Mouse (Mus musculus) layer of hippocampus, adult 9-11 months (tissue): ENCODE data around the gene Usp25.

Experiments
- DNase-seq: peaks from one replicate; pipeline ENCODE4 v3.0.0; 2022

The Usp25 gene

DNA sequence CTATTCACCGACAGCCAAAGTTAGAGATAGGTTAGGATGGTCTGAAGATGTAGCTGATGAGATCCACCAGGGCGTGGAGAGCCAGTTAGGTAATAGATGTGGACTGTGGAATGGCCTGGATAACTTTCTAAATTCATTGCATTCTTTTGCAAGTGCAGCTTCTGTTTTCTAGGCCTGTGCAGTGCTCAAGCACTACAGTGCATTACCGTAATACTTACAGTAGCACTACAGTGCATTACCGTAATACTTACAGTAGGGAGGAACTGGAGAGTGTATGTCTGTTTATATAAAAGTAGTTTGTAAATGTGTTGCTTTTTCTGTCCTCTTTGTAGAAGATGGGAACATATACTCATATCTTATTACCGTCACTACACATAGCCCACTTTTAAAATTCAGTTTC, 28.1 kb downstream of the Usp25 start:
- no peak for DNase-seq

DNA sequence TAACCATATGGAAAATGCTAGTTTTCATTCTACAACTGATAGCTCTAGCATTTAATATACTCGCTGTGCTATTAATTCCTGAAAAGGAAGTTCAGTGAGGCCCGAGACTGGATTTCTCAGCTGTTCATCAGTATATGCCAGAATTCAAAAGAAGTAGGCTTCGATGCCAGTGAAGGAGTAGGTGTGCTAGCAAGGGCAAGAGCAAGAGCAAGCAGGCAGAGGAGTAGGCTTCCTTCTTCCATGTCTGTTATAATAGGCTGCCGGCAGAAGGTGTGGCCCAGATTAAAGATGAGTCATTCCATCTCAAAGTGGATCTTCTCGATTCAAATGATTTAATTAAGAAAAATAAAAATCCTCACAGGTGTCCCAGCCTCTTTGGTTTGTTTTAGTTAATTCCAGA, 30.0 kb downstream of the Usp25 start:
- DNase-seq = no peak

DNA sequence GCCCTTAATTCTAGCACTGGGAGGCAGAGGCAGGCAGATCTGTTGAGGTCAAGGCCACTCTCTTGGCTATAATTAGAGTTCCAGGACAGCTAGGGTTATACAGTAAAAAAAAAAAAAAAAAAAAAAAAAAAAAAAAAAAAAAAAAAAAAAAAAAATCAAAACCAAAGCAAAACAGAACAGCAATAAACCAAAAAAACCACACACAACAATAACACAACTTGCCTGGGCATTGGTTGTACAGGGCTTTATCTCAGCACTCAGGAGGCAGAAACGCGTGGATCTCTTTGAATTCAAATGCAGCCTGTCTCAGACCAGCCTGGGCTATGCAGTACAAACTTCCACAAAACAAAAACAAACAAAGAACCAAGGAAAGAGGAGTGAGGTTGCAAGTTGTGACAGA, 40.7 kb downstream of the Usp25 start:
- no peak for DNase-seq

DNA sequence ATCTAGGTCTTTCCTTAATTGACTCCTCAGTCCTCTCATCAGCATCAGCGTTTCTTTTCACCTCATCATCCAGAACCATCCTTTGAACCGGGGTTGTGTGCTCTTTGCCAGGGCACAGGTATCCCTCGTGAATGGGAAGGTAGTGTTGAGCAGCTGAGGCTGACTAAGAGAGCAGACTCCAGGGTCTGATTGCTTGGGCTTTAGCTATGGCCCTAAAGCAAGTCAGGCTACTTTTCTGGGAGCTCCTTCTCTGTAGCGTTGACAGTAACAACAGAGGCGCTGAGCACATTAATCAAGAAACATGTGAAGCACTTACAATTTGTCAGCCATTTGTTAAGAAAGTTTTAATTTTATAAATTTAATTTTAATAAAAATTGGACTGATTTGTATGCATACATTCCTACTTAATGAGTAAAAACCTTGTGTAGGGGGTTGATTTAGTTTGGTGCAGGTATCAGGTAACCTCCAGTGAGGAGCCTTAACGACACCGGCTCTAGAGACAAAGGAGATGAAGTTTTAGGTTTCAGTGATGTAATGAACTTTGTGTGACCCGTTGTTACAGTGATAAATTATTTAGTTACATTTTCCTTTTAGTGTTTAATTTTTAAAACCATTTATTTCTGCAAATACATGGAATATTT, 42.1 kb downstream of the Usp25 start:
- no peak for DNase-seq

DNA sequence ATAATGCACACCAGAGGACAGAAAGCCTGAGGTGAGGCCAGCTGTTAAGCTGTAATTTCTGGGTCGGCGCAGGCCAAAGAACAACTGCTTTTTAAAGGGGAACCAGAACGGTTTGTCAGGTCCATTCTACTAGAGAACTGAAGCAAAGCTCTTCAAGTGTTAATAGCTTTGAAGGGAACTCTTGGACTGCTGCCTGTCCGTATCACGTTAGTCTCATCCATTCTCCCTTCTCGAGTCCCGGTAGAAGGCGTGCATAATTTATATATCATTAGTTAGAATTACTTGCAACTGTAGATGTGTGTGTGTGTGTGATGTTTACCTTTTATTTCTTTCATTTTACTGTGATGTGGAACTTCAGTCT, 42.6 kb downstream of the Usp25 start:
- no peak for DNase-seq

DNA sequence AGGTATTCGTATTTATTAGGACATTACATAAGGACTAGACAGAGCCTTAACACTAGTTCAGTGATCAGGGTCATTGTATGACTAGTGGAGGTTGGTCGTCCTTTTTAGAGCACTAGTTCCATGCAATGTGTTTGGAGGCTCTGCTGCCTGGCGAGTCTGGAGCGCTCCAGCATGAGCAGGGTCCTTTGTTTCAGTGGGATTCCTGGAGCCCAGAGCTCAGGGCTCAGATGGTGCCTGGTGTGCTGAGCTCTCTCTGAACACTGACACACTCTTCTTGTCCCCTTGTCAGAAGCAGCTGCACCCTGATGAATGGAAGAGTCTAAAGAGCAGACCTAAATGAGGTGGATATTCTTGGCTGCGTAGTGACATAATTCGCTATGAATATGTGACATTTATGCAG, 45.1 kb downstream of the Usp25 start:
- peak; percentile 53 for DNase-seq

DNA sequence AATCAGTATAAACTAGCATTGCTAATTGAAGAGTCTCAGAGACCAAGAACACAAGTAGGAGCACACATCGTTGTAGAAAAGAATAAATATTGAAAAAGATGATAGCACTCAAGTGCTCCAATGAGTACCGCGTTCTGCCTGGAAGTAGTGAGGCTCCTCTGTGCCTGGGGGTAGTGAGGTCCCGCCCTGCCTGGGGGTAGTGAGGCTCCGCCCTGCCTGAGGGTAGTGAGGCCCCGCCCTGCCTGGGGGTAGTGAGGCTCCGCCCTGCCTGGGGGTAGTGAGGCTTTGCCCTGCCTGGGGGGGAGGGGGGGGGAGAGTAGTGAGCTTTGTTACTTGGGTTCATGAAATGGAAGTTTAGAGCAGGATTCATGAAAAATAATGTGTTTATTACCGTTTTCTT, 46.7 kb downstream of the Usp25 start:
- DNase-seq = no peak

DNA sequence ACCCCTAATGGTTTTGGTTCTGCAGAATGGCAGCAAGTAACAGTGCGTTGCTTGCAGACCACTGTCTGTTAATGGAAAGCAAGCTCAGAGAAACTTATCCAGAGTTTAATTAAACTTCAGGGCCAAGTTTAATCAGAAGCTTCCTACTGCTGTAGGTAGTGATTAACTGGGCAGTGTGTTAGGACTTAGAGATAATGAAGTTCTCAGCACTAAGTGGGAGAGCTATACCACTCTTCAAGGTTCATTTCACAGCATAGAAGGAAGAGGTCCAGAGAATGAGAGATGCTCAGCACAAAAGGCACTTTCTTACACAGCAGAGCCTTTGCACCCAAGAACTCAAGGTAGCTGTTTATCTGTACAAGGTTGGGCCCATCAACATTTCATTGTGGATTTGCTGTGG, 50.4 kb downstream of the Usp25 start:
- no peak for DNase-seq

DNA sequence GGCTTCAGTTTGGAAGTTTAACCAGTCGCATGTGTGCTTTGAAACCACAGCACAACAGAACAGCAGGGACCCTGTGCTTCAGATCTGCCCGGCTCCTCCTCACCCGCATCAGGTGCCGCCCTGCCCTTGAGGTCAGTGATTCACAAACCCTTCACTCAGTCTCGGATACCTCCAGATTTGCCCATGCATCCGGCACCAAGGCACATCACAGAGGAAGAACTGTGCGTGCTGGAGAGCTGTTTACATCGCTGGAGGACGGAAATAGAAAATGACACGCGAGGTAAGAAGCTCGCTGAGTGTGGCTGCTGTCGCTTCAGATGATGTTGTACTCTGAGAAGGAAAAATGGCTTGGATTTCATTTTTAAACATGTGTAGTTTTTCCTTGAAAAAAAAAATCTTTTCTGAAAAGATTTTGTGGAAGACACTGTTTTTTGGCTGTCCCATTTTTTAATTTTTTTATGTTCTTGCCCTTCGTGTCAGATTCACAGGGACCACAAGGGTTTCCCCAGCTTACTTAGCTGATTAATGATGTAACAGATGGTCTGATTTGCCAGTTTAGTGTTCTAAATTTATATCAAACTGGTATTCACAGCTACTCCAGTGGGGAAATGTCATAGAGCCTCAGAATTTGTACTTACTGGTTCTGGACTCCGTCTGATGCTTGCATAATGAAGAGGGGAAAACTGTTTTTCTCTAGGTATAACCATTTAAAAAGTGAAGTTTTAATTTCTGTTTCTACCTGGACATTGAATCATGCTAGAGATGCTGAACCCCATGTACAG, 63.6 kb downstream of the Usp25 start:
- DNase-seq = peak; percentile 20

DNA sequence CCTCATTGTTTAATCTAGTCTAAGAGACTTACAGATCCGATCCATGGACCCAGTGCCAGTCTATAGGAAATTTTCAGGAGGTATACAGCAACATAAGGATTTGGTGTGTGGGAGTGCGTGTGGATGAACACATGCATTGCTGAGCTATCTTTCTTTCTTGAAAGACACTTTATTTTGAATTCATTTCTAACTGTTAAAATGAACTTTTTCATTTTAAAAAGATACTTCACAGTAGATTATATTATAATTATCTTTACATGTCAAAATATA, 64.2 kb downstream of the Usp25 start:
- DNase-seq = no peak

DNA sequence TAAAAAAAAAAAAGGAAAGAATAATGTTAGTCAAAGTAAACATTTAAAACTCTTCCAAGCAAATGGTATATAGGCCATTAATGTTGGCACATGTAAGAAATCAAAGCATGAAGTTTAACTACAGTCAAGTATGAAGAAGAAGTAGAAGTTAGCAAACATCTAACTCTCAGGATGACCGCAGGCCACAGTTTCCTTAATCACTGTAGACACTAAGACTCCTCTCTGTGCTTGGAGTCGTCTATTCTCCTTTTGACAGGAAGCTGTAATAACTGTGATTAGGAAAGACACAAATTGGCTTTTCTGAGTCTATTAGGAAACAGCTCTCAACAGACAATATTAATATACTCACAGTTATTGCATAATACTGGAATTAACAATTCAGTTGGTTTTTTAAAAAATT, 70.6 kb downstream of the Usp25 start:
- DNase-seq = no peak

DNA sequence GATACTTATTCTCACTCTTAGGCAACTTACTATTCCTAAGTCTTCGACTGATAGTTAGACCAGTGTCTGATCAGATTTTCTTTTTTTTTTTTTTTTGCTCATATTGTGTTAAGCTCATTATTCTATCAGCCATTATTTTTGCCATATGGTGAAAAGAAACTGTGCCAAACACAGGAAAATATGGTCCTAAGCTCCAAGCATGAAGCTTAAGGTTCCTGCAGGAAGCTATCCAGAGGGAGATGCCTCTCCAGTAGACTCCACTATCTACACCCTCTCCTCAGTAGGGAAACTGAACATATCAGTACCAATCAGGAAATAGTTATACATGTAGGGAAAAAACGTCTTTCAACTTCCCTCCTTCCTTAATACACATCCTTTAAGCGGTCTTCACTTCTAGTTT, 76.3 kb downstream of the Usp25 start:
- no peak for DNase-seq

DNA sequence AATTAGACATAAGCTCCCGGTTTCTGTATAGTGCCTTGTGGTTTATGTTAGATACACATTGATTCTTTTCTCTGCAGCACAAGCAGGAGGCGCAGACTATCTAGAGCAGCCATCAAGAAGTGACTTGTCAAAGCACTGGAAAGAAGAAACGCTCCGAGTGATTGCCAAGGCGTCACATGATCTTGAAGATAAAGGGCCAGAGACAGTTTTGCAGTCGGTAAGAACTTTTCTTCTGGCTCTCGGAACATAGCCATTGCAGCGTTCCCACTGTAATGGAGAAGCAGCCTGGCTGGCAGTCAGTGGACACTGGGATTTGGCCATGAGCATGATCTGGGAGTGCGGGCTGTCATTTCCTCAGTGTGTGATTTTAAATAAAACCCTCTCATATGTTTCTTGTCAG, 80.0 kb downstream of the Usp25 start:
- no peak for DNase-seq

DNA sequence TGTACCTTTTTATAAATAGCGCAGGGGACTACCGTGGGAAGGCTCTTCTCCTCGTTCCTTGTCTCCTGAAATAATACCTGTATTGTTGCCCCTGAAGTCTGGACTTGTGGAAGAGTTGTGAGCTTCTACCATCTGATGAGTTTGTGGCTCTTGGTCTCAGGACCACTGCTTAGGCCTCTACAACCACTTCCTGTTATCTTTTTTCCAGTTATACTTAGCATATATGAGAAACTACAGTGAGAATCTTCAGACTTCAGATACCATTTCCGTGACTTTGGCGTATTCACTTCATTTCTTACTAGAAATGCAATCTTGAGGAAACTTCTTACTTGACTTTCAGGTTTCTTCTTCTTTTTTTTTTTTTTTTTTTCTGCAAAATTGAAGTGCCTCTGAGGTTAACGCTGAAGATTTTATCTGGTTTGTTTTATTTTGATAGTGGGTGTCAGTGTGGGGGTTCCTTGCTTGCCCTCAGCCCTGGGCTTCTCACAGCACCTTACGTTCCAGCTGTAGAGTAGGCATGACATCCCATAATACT, 81.6 kb downstream of the Usp25 start:
- no peak for DNase-seq

DNA sequence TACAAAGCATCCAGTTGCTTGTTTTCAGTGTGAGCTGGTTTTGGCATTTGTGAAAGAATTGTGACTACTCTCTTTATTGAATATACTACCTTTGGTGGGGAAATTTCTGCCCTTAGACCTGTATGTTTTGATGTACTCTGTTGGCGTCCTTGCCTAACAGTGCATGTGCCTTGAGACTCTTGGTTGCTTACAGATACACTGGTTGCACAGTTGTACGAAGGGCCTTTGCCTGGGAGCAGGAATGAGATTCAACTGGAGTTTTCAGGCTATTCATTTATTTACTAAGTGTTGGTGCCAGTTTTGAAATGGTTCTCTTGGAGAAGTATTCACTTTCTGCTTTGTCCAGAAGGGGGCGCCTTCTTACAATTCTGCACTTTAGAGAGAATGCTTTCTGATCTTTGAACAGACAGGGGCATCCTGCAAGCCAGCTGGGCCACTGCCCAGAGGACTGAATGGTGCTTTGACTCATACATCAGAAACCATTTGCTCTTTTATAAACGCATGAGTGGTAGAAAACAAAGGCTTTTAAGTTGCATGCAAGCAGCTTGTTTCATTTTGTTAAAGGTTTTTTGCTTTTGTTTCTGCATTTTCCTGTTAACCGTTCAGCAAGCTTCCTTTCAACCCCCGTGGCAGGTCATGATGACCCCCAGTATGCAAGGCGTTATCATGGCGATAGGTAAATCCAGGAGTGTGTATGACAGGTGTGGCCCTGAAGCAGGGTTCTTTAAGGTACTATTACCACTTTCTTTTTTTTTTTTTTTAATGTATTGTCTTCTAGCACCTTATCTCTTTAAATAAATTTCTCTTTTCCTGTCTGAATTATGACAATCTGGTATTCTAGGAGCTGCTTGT, 85.7 kb downstream of the Usp25 start:
- DNase-seq = peak; percentile 94

DNA sequence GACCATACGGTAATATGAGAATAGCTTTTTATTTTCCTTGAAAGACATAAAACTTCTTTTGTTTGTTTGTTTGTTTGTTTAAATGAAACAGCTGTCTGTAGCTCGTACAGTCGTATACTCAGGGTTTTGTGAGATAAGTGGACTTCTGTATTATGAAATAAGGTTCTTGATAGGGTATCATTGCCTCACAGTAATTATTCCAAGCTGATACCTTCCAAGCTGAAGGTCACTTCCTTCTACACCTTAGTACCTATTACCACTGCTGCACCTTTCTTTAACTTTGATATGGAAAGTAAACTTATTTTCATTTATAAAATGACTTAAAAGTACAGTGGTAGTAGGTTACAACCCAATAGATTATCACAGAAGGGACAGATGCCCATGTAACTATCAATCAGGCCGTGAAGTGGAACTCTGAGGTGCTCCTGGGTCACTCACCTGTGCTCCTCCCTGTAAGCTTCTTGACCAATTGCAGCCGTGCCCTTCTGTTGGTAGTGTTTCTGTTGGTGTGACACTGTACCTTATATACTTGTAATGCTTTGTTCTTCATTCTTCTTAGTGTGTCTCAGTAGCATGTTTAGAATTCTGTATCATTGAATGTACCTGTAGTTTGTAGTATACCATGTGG, 90.2 kb downstream of the Usp25 start:
- DNase-seq = no peak

DNA sequence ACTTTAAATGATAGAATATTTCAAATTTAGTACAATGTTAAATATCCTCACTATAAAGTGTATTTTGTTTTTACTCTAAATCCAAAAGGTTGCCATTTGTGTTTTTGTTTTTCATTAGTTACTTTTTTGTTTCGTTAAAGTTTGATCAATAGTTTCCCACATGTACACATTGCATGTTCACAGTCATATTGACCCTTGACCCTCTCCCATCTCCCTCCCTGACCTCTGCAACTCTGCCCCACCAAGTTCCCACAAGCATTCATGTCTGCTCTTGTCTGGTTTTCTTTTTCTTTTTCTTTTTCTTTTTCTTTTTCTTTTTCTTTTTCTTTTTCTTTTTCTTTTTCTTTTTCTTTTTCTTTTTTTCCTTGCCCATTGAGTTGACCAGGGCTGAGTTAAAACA, 97.8 kb downstream of the Usp25 start:
- DNase-seq = no peak

DNA sequence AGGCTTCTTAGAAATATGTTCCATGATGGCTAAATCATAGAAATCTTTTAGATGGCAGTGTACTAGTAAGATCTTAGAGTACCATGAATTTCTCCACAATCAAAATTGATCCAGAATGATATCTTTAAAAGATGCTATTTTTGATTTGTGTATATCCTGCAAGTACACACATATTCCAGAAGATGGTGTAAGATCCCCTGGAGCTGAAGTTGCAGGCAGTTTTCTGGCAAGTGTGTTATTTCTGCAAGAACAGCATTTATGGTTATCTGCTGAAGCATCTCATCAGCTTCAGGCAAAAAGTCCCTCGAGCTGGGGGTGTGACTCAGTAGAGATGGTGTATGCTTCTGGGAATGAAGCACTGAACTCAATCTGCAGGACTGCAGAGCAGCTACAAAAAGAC, 112.4 kb downstream of the Usp25 start:
- DNase-seq = no peak

DNA sequence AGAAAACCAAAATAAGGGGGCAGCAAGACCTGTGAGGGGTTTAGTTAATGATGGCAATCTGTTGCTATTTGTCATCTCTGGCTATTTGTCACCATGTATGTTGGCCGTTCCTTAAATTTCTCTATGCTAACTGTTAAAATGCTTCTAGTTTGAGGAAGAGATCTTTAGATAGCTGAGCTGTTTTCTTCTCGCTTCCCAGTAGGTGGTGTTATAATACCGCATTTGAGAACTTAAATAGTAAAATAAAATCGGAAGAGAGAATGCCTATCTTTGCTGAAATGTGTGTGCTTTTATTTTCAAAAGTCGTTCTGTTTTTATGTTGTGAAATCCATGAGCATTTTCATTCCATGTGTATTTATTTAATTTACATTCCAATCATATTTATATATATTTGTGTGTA, 115.2 kb downstream of the Usp25 start:
- no peak for DNase-seq

DNA sequence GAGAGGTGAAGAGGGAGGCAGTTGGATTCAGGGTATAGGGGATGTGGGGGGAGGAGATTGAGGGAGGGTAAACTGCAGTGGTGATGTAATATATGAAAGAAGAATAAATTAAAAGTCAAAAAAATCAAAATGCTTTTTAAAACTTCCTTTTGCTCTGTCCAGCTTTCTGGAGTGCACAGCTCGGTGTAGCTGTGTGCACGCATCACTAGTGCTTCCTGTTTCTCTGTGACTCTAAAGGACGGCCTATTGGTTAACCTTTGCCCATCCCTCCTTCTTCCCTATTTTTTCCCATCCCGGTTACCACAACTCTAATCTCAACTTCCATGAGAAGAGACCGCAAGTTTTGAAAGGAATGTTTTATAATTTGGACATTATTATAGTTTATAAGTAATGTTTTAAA, 119.5 kb downstream of the Usp25 start:
- DNase-seq = no peak

DNA sequence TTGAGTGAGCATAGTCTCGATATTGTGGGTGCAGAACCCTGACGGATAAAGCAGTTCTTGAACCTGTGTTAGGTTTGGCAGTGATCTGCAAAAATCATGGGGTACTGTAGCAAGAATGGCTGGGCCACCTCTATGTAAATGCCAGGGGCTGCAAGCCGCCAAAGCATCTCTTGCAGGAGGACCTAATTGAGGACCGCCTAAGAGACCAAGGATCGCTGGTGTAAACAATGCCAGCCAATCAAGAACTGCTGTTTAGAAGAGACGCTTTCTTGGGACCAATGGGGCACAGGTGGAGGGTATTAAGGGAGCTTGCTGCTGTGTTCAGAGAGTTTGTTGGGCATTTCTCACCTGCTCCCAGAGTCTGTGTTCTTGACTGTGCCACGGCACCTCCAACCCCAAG, 127.1 kb downstream of the Usp25 start:
- DNase-seq = no peak

DNA sequence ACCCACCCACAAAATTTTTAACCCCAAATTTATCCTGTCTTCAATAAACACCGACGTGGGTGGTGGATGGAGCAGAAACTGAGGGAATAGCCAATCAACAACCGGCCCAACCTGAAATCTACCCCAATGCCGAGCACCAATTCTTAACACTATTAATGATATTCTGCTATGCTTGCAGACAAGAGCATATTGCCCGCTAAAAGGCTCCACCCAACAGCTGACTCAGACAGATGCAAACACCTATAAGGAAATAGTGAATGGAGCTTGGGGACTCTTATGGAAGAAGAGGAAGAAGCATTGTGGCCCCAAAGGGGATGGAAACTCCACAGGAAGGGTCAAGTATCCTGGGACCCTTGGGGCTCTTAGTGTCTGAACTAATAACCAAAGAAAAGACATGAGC, 133.3 kb downstream of the Usp25 start:
- DNase-seq = no peak

DNA sequence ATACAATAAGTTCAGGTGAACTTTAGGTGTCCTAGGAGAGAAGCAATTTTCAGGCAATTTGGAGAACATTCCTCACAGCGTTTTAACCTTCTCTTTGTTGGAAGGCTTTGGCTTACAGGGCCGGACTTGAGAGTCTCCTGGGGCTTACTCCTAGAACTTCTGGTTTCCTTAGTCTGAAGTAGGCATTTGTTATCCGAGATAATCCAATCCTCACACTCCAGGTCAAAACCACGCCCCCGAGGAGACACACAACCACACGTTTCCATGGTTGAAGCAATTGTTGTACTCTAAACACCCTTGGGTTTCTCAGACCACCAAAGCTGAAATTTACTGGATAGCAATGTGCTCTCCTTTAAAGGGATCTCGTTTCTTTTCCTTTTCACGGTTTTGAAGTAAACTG, 136.8 kb downstream of the Usp25 start:
- DNase-seq = no peak

DNA sequence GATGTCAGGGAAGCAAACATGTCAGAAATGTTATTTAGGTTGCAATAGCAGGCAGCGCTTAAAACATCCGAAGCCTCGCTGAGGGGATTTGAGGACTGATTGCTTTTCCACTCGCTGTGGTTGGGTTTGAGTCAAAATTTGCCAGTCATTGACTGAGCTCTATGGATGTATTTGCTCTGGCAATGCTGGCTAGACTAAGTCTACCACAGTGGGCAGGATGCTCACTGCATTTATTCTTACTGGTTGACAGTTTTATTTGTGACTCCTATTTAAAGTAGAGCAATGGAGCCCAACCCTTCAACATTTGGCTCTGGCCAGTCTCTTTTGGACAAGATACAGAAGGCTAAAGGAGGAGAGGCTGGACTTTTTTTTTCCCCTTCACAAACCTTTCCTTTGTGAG, 137.4 kb downstream of the Usp25 start:
- DNase-seq = no peak
